Mouse (Mus musculus) left cerebral cortex, postnatal 14 days (tissue): ENCODE measurements at regions not wholly inside any gene's neighbourhood (a gene's known extent, or its start where the extent isn't known, plus 50 kb on each side); places are given as distances from the start of the nearest gene placed in this dataset.

ENCODE experiments used
- DNase-seq, 2 experiments: peaks; one replicate each; pipeline ENCODE4 v3.0.0; 2021 to 2022; ENCODE audit warnings: low spot score in 2 of 2, mixed read lengths in 1 of 2
- intact Hi-C: fragments of 180-260 bp; cut with DNase I; formaldehyde crosslinking; loops from one replicate; pipeline ENCODE4 v1.15.1; 2025

DNA sequence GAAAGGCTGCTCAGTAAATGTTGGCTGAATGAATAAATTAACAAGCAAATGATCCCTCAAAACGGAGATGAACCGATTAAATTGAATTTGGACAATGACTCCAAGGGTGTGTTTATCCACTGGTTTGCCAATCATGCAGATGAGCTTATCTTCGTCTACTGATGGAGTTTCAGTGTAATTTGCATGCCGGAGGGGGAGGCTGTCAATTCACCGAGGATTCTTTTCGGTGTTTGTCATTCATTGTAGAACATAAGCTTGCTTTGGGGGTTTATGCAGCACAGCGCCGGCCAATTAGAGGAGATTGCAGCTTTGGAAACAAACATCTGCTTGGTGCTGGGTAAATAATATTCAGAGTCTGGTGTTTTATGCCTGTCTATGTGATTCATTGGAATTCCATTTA is 132.7 kb downstream of the Otoa start:
- intact Hi-C loops: no loop called here
- DNase-seq: no peak

DNA sequence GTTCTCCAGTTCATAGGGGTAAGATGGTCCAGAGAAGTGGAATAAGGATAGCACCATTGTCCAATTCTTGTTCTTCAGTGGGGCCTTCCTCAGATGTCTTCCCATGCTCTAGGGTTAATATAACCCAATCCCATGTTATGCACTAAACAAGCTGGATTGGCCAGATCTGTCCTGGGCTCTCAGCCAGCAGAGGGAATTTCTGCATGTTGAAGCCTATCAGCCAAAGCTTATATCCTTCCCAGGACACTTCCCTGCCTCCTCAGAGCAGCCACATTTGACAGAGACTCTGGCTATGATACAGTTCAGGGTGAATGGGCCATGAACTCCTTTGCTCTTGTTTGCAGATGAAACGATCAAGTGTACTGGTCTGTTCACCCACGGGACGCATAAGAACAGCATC is 133.6 kb downstream of the Otoa start:
- intact Hi-C loops: no loop called here
- no peak for DNase-seq

DNA sequence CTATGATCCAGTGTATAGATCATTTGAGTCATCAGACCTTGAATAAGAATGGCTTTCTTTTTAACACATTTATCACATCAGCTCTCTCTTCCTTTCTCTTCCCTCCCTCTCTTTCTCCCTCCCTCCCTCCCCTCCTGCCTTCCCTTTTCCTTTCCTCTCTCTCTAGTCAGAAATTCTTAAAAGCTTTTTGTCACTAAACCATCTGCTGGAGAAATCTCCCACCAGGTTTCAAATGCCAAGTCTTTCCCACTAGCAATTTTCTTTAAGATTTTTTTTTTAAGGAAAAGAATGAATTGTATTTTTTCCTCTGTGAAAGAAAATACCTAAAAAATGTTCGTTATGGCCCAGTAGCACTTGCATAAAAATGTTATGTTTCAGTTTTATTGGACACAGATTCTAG is 134.3 kb downstream of the Otoa start:
- no peak for DNase-seq
- intact Hi-C loops: no loop called here

DNA sequence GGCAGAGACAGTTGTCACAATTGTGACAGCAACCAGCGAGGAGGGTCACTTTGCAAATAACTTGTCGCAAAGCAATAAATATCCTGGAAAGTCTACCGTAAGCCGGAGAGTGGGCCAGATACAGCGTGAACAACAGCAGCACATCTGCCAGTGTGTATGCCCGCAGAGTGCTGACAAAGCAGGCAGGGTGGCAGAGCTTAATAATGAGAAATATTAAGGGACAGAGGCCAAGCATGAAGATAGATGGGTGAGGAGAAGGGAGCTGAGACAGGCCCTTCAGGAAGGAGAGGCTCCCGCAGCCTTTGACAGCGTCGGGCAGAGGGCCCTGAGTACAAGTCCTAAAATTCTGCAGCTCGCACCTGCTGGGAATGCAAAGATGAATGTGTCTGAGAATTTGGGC is 136.6 kb downstream of the Otoa start:
- no peak for DNase-seq
- intact Hi-C loops: no loop called here

DNA sequence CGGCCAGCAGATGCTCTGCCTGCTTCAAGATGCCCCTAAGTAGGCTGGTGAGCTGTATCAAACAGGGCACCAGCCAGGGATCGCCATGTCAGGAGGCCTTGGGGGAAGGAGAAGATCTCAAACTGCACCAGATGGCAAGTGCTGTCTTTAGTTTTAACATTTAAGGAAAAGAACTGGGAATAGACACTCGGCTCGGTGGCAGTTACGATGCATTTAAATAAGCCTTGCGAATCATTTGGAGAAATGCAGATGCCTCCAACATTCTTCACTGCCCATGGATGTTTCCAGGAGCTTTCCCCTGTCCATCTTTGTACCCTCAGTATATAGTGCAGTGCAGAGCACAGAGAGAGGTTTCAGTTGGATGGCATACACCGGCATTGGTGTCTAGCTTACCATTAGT is 139.7 kb downstream of the Otoa start:
- peak; percentile 28 to 41 for DNase-seq
- intact Hi-C loops: no loop called here

DNA sequence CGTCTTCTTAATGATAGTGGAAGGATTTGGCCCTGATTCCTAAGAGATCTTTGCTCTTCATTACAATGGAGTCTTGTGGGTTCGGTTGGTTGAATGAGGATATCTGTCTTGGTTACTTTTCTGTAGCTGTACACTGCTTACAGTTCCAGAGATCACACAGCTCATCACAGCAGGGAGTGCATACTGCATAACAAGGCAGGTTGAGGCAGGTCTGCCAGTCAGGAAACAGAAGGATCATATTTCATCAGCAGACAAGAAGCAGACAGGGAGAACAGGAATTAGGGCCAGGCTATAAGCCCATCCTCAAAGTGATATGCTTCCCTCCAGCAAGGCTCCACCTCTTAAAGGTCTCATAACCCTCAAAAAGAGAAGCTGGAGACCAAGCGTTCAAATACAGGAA is 150.4 kb downstream of the Otoa start:
- intact Hi-C loops: no loop called here

DNA sequence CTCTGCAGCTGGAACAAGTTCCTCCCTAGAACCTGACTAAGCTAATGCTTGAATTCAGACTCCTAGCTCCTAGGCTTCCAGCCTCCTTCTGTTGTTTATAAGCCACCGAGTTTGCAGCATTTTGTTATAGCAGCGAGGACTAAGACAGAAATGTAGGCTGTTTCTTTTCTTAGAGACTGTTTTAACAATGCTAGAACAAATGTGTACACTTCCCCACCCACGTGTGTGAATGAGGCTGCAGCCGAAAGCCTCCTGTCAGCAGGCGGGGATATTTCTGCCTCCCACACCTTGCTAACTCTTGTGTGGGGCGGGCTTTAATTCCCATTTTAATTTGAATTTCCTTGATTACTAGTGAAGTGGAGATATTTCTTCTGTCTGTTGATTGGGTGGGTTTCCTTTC is 153.4 kb downstream of the Otoa start:
- intact Hi-C loops: no loop called here

More for the DNA sequence above, 150.4 kb downstream of the Otoa start:
- no peak for DNase-seq

DNA sequence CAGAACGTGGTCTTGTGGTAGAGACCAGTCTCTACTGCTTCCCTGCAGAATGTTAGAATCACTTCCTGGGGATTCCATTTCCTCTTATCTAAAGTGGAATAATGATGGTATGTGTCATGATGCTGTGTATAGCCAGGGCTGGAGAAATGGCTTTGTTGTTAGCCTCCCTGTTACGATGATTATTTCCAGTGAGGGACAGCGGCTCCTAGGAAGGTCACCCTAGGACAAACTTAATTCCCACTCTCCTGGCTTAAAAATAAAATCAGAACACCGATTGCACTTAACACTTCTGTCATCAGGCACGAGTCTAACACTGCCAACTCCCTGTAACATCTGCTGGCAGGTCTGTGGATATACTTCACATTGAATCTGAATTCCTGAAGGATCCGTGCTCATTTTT is 151.9 kb upstream of the Hs3st2 start:
- peak in 1 of 2 experiments; percentile 28 for DNase-seq
- intact Hi-C loops: no loop called here

More for the DNA sequence above, 153.4 kb downstream of the Otoa start:
- DNase-seq: peak; percentile 68 to 71

DNA sequence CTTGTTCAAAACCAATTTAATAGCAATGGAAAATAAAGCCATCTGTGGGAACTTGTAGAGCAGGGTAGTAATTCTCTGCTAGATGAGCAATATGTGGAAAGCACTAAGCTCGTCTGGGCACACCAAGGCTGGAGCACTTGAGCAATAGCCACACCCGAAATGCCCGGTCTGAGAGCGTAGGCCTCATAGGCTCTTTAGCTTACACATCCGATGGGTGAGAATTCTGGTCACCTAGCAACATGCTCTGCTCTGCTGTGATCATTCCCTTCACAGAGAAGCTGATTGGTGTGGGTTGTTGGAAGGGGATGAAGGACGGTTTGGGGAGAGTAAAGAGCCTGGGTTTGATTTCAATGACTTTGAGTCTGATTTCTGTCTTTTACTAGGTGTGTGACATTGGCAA is 143.8 kb upstream of the Hs3st2 start:
- DNase-seq: no peak
- intact Hi-C loops: no loop called here

DNA sequence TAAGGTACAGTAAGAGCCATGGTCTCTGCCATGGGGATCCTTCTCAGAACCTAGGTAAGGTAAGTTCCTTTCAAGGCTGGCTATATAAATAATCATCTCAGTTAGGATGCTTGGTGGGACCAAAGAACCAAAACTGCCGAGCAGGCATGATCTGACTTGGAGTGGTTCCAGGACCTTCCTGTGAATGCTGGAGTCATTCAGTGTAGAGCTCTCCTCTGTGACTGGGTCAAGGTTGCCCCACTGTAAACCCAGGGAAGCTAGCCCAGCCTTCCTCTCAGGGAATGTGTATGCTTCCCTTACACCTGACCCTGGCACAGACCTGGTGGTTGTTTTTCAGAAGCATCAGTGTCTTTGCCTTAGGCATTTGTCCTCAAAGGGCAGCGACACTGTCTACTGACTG is 134.2 kb upstream of the Hs3st2 start:
- intact Hi-C loops: loop anchor here (5.0 kb wide), 1 partner anchor 385 kb away; no protein-coding TSS in a partner anchor
- DNase-seq: no peak

DNA sequence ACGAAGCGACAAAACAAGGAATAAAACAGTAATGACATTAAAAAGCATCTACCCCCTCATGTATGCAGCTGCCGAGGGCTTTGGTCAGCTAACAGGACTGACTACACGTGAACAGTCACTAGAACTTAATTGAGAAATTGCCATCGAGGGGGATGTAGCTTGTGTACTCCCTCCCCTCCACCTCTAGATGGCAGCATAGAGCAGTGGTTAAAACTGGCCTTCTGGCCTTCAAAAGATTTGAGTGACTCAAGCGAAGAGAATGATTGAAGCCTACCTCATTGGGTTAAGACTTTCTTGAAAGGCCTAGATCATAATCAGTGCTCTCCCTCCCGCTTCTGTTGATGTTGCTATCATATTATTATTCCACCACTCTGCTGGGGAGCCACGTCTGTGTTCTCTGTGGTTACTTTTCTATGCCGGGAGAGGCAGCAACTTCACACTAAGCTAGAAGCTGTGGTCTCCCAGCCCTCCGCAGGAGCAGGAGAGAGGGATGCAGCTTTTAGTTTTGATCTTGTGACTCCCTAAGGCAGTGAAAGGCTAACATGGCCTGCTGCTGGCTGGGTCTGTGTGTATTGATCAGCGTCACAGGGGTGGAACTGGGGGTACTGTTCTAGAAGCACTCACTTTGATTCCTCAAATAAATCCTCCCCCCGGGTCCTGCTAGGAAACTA is 132.7 kb upstream of the Hs3st2 start:
- intact Hi-C loops: loop anchor here (5.0 kb wide), 1 partner anchor 383 kb away; no protein-coding TSS in a partner anchor

DNA sequence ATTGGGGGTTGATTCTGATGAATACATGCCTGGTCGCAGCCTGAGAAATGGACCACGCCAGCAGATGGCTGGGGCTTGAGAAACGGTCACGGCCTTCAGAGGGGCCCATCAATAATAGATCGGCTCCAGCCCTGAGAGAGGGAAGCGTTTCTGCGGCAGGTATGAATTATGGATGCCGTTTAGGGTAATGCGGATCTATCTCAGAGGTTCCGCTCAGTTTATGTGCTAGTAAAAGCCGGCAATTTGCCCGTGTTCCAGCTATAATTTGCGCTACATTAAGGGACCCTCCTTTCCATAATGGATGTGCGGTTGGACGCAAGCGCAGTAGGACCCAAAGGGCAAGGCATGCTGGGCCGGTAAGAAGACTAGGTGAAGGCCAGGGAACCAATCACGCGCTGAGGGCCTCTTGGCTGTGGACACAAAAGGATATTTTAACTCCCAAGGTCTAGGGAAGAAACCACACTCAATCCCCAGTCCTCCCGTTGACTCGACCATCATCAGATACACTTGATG is 132.1 kb upstream of the Hs3st2 start:
- intact Hi-C loops: loop anchor here (5.0 kb wide), 1 partner anchor 383 kb away; no protein-coding TSS in a partner anchor
- DNase-seq: no peak

More for the DNA sequence above, 132.7 kb upstream of the Hs3st2 start:
- DNase-seq: peak in 1 of 2 experiments; percentile 23

DNA sequence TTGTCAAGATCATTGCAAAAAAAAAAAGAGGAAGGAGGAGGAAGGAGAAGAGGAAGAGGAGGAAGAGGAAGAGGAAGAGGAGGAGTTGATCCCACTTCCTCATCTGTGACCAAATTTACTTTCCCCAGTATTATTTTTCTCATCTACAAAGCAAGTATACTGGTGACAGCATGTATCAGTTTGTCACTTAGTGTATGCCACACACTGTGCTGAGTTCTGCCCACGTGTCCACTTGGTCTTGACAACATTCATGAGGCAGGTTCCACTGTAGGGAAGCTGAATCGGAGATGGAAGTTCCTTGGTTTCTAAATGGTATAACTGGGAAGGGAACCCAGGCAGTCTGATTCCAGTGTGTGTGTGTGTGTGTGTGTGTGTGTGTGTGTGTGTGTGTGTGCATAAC is 122.3 kb upstream of the Hs3st2 start:
- DNase-seq: no peak
- intact Hi-C loops: no loop called here

DNA sequence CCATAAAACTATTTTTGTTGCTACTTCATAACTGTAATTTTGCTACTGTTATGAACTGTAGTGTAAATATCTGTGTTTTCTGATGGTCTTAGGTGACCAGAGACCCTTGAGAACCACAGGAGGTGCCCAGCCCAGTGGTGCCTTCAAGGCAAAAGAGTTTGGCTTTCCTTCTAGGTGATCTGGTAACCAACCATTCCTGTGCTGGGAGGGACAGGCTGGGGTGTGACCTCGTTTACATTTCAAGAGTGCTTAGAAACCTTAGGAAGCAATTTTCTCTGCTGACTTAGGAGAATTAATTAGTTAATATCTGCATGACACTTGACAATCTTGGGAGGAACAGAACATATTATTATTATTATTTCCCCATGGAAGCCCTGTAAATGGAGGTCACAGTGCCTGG is 111.1 kb upstream of the Hs3st2 start:
- intact Hi-C loops: no loop called here
- DNase-seq: no peak

DNA sequence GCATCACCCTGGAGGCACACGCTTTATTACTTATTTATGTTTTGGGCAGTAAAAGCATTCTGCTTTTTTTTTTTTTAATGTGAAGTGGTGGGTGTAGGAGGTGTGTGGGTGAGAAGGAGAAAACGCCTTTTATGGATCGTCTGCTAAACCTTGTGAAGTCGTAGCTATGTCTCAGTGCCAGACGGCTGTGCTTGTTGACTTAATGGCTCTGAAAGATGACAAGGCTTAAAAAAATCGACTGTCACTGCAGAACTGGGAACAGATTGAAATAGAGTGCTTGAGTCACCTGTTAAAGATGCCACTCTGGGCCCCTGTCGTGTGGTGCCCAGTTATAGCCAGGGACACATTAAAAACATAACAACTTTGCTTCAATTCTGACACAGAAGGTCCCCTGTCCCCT is 109.5 kb upstream of the Hs3st2 start:
- DNase-seq: peak; percentile 9 to 22
- intact Hi-C loops: no loop called here

DNA sequence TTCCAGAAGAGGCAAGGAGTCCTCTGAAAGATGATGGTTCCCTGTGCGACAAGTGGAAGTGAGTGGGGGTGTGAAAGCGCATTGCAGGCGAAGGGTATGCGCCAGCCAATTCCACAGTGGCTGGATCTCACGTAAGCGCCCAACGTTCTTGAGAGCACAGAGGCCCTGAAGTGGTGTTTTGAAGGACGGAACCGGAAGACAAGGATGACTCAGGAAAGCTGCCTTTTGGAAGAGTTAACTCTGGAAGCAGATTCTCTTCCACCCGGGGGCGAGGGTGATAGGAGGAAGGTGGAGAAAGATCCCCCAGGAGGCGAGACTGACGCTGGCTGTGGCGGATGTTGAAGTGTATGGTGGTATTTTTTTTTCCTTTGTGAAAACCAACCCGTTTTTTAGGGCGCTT is 101.9 kb upstream of the Hs3st2 start:
- DNase-seq: peak; percentile 8 to 17
- intact Hi-C loops: no loop called here

DNA sequence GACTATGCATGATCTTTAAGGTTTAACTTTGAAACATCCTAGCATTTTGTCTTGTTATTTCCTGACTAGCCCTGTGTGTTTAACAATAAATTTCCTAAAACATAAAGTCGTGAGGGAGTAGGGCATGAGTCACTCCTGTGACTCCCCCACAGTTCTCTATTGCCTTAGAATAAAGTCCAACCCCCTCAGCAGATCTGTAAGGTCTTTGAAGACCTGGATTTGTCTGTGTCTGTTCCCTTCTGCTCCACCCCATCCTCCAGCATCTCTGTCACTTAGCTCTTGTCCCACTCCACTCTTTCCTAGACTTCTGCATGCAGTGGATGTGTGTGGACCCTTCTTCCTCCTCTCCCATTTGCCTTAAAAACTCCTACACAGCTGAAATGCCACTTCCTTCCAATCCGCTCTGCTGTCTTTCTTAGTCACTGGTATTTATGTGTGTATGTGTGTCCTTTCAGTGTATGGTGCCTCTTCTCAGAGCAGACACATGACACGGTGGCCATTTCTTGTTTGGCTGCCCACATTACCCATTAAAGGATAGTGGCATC is 95.4 kb upstream of the Hs3st2 start:
- intact Hi-C loops: no loop called here
- peak in 1 of 2 experiments; percentile 17 for DNase-seq

DNA sequence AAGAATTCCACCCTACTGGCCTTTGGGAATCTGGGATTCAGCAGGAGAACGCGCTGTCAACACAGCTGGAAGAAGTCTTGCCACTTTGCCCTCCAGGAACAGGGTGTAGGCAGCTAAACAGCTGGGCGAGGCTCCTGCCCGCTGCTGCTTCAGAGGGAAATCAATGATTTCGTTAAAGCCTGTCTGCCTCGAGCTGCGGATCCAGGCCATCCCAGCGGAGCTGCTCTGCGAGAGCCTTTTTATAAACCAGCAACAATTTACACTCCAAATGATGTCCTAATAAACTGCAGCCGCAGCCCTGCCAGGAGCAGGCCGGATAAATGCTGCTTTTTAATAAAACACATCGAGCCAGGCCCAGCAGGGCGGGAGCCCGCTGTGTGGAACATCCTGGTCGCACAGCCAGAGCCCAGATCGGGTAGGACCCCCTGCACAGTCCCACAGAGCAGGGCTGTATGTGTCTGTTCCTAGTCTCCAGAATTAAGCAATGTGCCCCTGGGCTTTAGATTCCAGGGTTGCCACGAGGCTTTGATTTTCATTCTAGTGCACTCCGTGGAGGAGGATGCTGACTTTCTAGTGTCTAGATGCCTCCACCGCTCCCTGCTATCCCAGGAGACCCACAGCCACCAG is 78.6 kb upstream of the Hs3st2 start:
- no peak for DNase-seq
- intact Hi-C loops: no loop called here

DNA sequence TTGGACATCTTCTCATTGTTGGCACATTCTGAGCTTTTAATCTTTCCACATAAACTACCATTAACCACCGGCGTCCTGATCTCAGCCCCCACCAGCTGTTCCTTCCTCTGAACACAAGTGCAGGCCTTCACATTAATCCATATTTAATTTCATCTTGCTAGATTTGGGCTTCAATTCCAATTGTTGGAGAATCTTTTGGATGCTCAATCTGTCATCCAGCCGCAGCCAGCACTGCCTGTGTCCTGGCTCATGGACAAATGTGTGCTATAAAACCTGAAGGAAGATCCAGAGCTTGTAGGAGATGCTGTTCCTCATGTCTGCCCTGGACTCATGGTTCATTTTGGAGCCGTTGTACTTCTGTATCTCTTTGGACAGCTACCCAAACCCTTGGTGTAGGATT is 77.1 kb upstream of the Hs3st2 start:
- intact Hi-C loops: no loop called here
- no peak for DNase-seq

DNA sequence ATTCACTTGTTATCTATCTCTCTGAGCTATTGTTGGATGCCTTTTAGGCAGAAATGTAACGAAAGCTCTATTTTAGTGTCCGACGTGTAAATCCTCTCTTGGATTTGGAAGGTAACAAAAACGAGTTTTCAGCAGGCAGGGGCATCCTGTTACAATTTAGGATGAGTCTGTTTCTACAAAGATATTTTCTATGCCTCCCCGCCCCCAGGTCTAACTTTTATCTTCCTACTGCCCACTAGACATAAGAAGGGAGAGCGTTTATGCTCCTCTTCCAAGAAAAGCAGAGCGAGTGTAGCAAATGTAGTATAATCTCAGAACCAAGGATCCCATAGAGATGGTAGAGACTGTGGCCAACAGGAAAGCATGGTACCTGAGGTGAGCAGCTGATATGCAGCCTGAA is 62.4 kb upstream of the Hs3st2 start:
- peak; percentile 19 to 41 for DNase-seq

DNA sequence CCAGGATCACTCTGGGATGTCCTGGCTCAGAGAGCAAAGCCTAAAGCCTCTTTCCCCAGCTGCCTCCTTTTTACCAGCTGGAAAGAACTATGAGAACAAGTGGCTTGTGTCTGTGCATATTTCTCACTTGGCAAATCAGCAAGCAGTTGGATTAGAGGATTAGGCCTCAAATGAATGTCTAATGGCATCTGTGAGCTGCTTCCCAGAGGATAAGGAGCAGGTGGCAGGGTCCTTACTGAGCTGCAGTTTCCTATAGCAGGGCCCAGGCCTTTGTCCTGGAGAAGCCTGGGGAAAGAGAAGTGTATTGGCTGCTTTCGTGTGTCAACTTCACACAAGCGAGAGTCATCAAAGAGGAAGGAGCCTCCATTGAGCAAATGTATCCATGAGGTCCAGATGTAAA is 59.1 kb upstream of the Hs3st2 start:
- intact Hi-C loops: no loop called here
- no peak for DNase-seq

More for the DNA sequence above, 62.4 kb upstream of the Hs3st2 start:
- intact Hi-C loops: no loop called here
